Mouse (Mus musculus): ENCODE results near the gene Jak3. TPM values are rescaled to one million over a fixed set of nuclear protein-coding genes. Genes with fewer than 3 reads are reported as not detected.

Gene Jak3
- total and polyA plus RNA-seq, 3 experiments: 13.3 to 47.1 (median 37.8) TPM

GRCm38 (mm10) chr8:71692509-71692908 lies 16.4 kb downstream of the Jak3 start:
- peaks cover 12% of the 10 kb centered on the region for H3K9me3 ChIP-seq (replicated peaks; ENCODE audit: low read length)
- no peak overlapping the region for H3K27ac ChIP-seq (ENCODE audit: insufficient read depth, low read depth)
- dilution Hi-C loops (cut with MboI; ENCODE audit: extremely low pct_ligation_motif_present, extremely low pct_unique_long_range_greater_than_20kb, low sequenced_read_pairs): no loop called here
- no peaks in the 10 kb centered on the region for H3K27me3 ChIP-seq (replicated peaks)
- H3K4me3 ChIP-seq (replicated peaks in 1 of 3; ENCODE audit: low read depth in 2 of 3, low read length in 2 of 3, poor library complexity in 1 of 3): no peak overlapping the region
- peaks cover 33 to 47% of the 10 kb centered on the region in 2 experiments for H3K36me3 ChIP-seq (replicated peaks in 1 of 2; ENCODE audit: control insufficient read depth in 1 of 2, insufficient read depth in 1 of 2, low read length in 1 of 2)
- H3K4me1 ChIP-seq (ENCODE audit: control insufficient read depth in 1 of 2, insufficient read depth in 2 of 2): no peaks in the 10 kb centered on the region
- no peak overlapping the region for H3K4me2 ChIP-seq (ENCODE audit: insufficient read depth, low read depth, poor library complexity, severe bottlenecking)
- no peaks in the 10 kb centered on the region for H3K79me2 ChIP-seq (replicated peaks; ENCODE audit: control insufficient read depth, extremely low read depth, insufficient read depth, poor library complexity, severe bottlenecking)
- no peak for DNase-seq (ENCODE audit: extremely low read depth)
- no peak overlapping the region for H3K9ac ChIP-seq (ENCODE audit: insufficient read depth, low read depth)
- in situ Hi-C loops (cut with MboI; ENCODE audit: low pct_ligation_motif_present, low pct_unique_long_range_greater_than_20kb, low sequenced_read_pairs): no loop called here
- no peak for TF ChIP-seq PAX5 (IDR thresholded peaks at IDR 0.05; ENCODE audit: low read length)
- TF ChIP-seq ZNF384 (IDR thresholded peaks at IDR 0.05; ENCODE audit: low read depth, low read length): no peak
- no peak for TF ChIP-seq MAX (IDR thresholded peaks at IDR 0.05; ENCODE audit: low read length)
- no peak for TF ChIP-seq SMC3 (IDR thresholded peaks at IDR 0.05; ENCODE audit: low read depth, low read length)
- TF ChIP-seq ZC3H11A (IDR thresholded peaks at IDR 0.05; ENCODE audit: low read depth, low read length): no peak
- no peak for TF ChIP-seq RAD21 (IDR thresholded peaks at IDR 0.05; ENCODE audit: low read depth, low read length)
- TF ChIP-seq JUN (IDR thresholded peaks at IDR 0.05; ENCODE audit: insufficient read depth, low read depth, low read length): no peak
- no peak for TF ChIP-seq RCOR1 (conservative IDR thresholded peaks at IDR 0.05; ENCODE audit: low read depth, low read length)
- TF ChIP-seq POLR2AphosphoS2 (IDR thresholded peaks at IDR 0.05; ENCODE audit: low read depth, low read length): no peak
- TF ChIP-seq TBP (conservative IDR thresholded peaks at IDR 0.05; ENCODE audit: low read depth, low read length): no peak

DNA sequence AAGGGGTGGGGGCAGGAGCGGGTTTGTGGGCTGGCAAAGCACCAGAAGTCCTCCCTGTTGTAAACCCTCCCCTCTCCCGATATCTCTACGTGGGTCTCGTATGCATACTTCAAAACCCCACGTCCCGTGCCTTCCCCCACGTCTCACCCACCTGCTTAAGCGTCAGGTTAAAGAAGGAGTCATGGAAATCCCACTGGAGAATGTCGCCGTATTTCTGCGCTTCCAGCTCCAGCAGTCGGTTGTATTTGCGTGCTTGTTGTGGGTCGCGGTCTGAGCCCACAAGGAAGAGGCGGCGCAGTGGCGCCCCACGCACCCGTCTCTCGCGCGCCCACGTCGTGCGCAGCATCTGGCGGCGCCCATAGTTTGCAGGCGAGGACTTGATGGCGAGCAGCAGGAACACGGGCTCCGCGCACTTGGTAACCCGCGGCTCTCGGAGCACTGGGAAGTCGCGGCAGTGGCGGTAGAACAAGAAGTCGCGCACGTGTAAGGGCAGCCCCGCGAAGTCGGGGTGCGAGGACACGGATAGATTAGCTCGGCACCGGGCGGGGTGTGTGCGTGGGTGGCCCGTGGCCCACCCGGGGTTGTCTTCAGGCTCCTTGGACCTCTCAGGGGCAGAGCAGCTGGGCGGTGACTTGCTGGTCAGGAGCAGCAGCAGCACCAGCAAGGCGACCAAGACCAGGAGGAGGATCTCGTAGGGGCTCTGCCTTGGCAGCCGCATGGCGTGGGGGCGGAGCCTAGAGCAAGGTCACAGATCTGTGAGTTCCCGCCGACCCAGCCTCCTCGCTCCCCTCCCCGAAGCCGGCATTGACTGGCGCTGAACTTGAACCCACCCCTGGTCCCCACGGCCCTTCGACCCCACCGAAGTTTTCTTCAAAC lies 17.3 kb downstream of the Jak3 start:
- no peak overlapping the region for H3K4me2 ChIP-seq (ENCODE audit: insufficient read depth, low read depth, poor library complexity, severe bottlenecking)
- H3K79me2 ChIP-seq (replicated peaks; ENCODE audit: control insufficient read depth, extremely low read depth, insufficient read depth, poor library complexity, severe bottlenecking): no peaks in the 10 kb centered on the region

More for the DNA sequence above, 17.3 kb downstream of the Jak3 start:
- Histone ChIP-seq H3K27me3 (replicated peaks) (no peaks in the 10 kb centered on the region), H3K9ac (ENCODE audit: insufficient read depth, low read depth) (no peak overlapping the region), H3K9me3 (replicated peaks; ENCODE audit: low read length) (peaks cover 12% of the 10 kb centered on the region), H3K4me1 (ENCODE audit: control insufficient read depth in 1 of 2, insufficient read depth in 2 of 2) (no peaks in the 10 kb centered on the region), H3K27ac (ENCODE audit: insufficient read depth, low read depth) (no peak overlapping the region), H3K36me3 (replicated peaks in 1 of 2; ENCODE audit: control insufficient read depth in 1 of 2, insufficient read depth in 1 of 2, low read length in 1 of 2) (peaks cover 25 to 39% of the 10 kb centered on the region in 2 experiments), H3K4me3 (replicated peaks in 1 of 3; ENCODE audit: low read depth in 2 of 3, low read length in 2 of 3, poor library complexity in 1 of 3) (no peak overlapping the region)
- TF ChIP-seq UBTF (IDR thresholded peaks at IDR 0.05; ENCODE audit: low read depth, low read length) (no peak), NRF1 (IDR thresholded peaks at IDR 0.05; ENCODE audit: low read depth, low read length) (no peak), MAZ (IDR thresholded peaks at IDR 0.05; ENCODE audit: low read depth, low read length) (no peak), MXI1 (IDR thresholded peaks at IDR 0.05; ENCODE audit: low read depth, low read length) (no peak), GABPA (IDR thresholded peaks at IDR 0.05; ENCODE audit: insufficient replicate concordance, low read depth, low read length) (no peak), E2F4 (IDR thresholded peaks at IDR 0.05; ENCODE audit: insufficient replicate concordance, low read depth, low read length) (no peak), ZC3H11A (IDR thresholded peaks at IDR 0.05; ENCODE audit: low read depth, low read length) (no peak), EP300 (IDR thresholded peaks at IDR 0.05; ENCODE audit: low read length) (no peak), ZNF384 (IDR thresholded peaks at IDR 0.05; ENCODE audit: low read depth, low read length) (no peak), IRF4 (IDR thresholded peaks at IDR 0.05; ENCODE audit: low read depth, low read length) (no peak), HCFC1 (IDR thresholded peaks at IDR 0.05; ENCODE audit: low read depth, low read length) (no peak), CHD1 (IDR thresholded peaks at IDR 0.05; ENCODE audit: low read depth, low read length) (no peak), ZKSCAN1 (IDR thresholded peaks at IDR 0.05; ENCODE audit: borderline replicate concordance, low read depth, low read length) (no peak)
- no peak for DNase-seq (ENCODE audit: extremely low read depth)
- in situ Hi-C loops (cut with MboI; ENCODE audit: low pct_ligation_motif_present, low pct_unique_long_range_greater_than_20kb, low sequenced_read_pairs): no loop called here
- dilution Hi-C loops (cut with MboI; ENCODE audit: extremely low pct_ligation_motif_present, extremely low pct_unique_long_range_greater_than_20kb, low sequenced_read_pairs): no loop called here
